ENCODE assay signal across 26 mouse cellular contexts in the genomic region with DNA sequence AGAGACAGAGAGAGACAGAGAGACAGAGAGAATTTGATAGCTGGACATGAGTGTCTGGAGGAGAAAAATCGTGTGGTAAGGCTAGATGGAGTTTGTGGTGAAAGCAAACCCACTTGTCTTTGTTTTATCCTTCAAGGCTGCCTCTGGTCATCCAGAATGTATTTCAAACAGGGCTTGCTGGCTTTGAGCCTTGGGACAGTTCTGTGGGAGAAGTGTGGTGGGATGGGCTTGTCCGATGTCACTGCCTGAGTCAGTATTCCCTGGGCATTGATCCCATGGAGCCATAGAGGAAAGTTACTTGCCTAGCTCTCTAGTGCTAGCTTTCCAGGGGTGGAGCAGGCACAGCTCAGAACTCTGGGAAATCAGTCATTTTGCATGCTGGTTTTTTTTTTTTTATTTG.
DNase-seq lines count a peak whose midpoint lies in the region; ATAC-seq and TF ChIP-seq lines count a peak whose summit lies in the region.
"Had no signal": no experiment of that assay in that cellular context is flagged by ENCODE, and none has a peak within 500 bp of the region (broad histone marks: within the 10 kb centered on the region; RNA-seq: fewer than 3 reads in every experiment).

No protein-coding gene starts in this region.

- H3K27ac ChIP-seq in forebrain, embryonic 10.5 days, result no peak overlapping the region
- H3K27ac ChIP-seq in forebrain, embryonic 12.5 days, result no peak overlapping the region
- no peak overlapping the region for H3K27ac ChIP-seq in lung, embryonic 14.5 days (ENCODE audit: low read depth)
- H3K27ac ChIP-seq: forebrain, embryonic 15.5 days; liver, embryonic 12.5 days; midbrain, embryonic 10.5 days; neural tube, embryonic 12.5 days; stomach, postnatal 0 days had no signal

- no peak overlapping the region for H3K4me2 ChIP-seq in forebrain, embryonic 12.5 days
- H3K4me2 ChIP-seq in lung, embryonic 14.5 days, result no peak overlapping the region
- H3K4me2 ChIP-seq: forebrain, embryonic 15.5 days; liver, embryonic 12.5 days; neural tube, embryonic 12.5 days had no signal

- H3K36me3 ChIP-seq in forebrain, embryonic 10.5 days (replicated peaks), result no peaks in the 10 kb centered on the region
- no peaks in the 10 kb centered on the region for H3K36me3 ChIP-seq in forebrain, embryonic 12.5 days (replicated peaks)
- no peaks in the 10 kb centered on the region for H3K36me3 ChIP-seq in lung, embryonic 14.5 days (ENCODE audit: insufficient read depth)
- H3K36me3 ChIP-seq: forebrain, embryonic 15.5 days; liver, embryonic 12.5 days; midbrain, embryonic 10.5 days; neural tube, embryonic 12.5 days had no signal

- H3K9me3 ChIP-seq in forebrain, embryonic 10.5 days, result no peaks in the 10 kb centered on the region
- H3K9me3 ChIP-seq in forebrain, embryonic 12.5 days, result peaks cover 4% of the 10 kb centered on the region; the same call in 1 of the 2 replicates
- no peaks in the 10 kb centered on the region for H3K9me3 ChIP-seq in lung, embryonic 14.5 days (ENCODE audit: low read depth, low read length)
- H3K9me3 ChIP-seq: forebrain, embryonic 15.5 days; liver, embryonic 12.5 days; midbrain, embryonic 10.5 days; neural tube, embryonic 12.5 days had no signal

- H3K4me3 ChIP-seq in forebrain, embryonic 10.5 days, result no peak overlapping the region
- no peak overlapping the region for H3K4me3 ChIP-seq in forebrain, embryonic 12.5 days (replicated peaks)
- no peak overlapping the region for H3K4me3 ChIP-seq in lung, embryonic 14.5 days (ENCODE audit: low read depth, low read length)
- H3K4me3 ChIP-seq: forebrain, embryonic 15.5 days; liver, embryonic 12.5 days; midbrain, embryonic 10.5 days; myocyte; neural tube, embryonic 12.5 days had no signal

- peaks cover 12% of the 10 kb centered on the region; the same call in 1 of the 2 replicates for H3K27me3 ChIP-seq in forebrain, embryonic 10.5 days (ENCODE audit: poor library complexity, severe bottlenecking)
- peaks cover 17% of the 10 kb centered on the region for H3K27me3 ChIP-seq in forebrain, embryonic 12.5 days
- H3K27me3 ChIP-seq in lung, embryonic 14.5 days (ENCODE audit: insufficient read depth, low read length), result no peaks in the 10 kb centered on the region
- H3K27me3 ChIP-seq: forebrain, embryonic 15.5 days; liver, embryonic 12.5 days; neural tube, embryonic 12.5 days had no signal

- 71% methylated on average over 2 of the region's 2 CpGs for WGBS in forebrain, embryonic 10.5 days
- WGBS in forebrain, embryonic 12.5 days, result 66% methylated on average over 2 of the region's 2 CpGs
- WGBS in lung, embryonic 14.5 days, result 31% methylated on average over 2 of the region's 2 CpGs

- no peak overlapping the region for H3K9ac ChIP-seq in forebrain, embryonic 12.5 days
- no peak overlapping the region for H3K9ac ChIP-seq in lung, embryonic 14.5 days
- H3K9ac ChIP-seq: forebrain, embryonic 15.5 days; liver, embryonic 12.5 days; liver, postnatal 0 days; neural tube, embryonic 12.5 days had no signal

- no peak for ATAC-seq in forebrain, embryonic 12.5 days (ENCODE audit: low FRiP score)
- no peak for ATAC-seq in lung, embryonic 14.5 days (ENCODE audit: insufficient read depth)
- ATAC-seq: CD4-positive, CD25-positive, alpha-beta regulatory T cell, adult 4 months; forebrain, embryonic 15.5 days; liver, embryonic 12.5 days; liver, postnatal 0 days; lung, postnatal 0 days had no signal

- H3K4me1 ChIP-seq in forebrain, embryonic 10.5 days, result peaks cover 37% of the 10 kb centered on the region
- peaks cover 29% of the 10 kb centered on the region for H3K4me1 ChIP-seq in forebrain, embryonic 12.5 days
- H3K4me1 ChIP-seq in lung, embryonic 14.5 days (ENCODE audit: insufficient read depth), result no peaks in the 10 kb centered on the region; the same call in 1 of the 2 replicates
- H3K4me1 ChIP-seq: liver, embryonic 12.5 days; neural tube, embryonic 12.5 days had no signal

- DNase-seq in forebrain, embryonic 10.5 days (ENCODE audit: extremely low spot score, low spot score), result peak; percentile 8
- DNase-seq in lung, embryonic 14.5 days, result peak; percentile 9
- DNase-seq in lung, postnatal 14 days, result no peak
- peak; percentile 24 for DNase-seq in adrenal gland, postnatal 14 days
- peak; percentile 4 for DNase-seq in skeletal muscle tissue, adult 2 months (ENCODE audit: low read depth, low spot score)
- DNase-seq in kidney, adult 18-20 months, result no peak
- DNase-seq: cerebellum, adult 11 months; cerebellum, adult 9-10 months; cerebellum, postnatal 36 days; kidney, adult 2 months; kidney, postnatal 36 days; layer of hippocampus, postnatal 36 days; left cerebral cortex, postnatal 4 days; liver, postnatal 0 days; right cerebral cortex, adult 18-20 months; thymus, adult 18-20 months; thymus, postnatal 25 days had no signal

- no peak for TF ChIP-seq CTCF in lung, embryonic 14.5 days (IDR thresholded peaks at IDR 0.05; ENCODE audit: low read depth)

Comparison
In these comparisons a context has a peak if more than half of its experiments do, and no peak if none do; other contexts are left out.
1. DNase-seq: peak in forebrain, embryonic 10.5 days (single experiment), lung, embryonic 14.5 days (single experiment), adrenal gland, postnatal 14 days (single experiment) and skeletal muscle tissue, adult 2 months (single experiment); none in lung, postnatal 14 days (single experiment) and kidney, adult 18-20 months (single experiment).